Mouse (Mus musculus) bone marrow macrophage, adult 2 months (primary cell): ENCODE measurements at regions not wholly inside any gene's neighbourhood (a gene's known extent, or its start where the extent isn't known, plus 50 kb on each side); places are given as distances from the start of the nearest gene placed in this dataset.

Source experiments
- CTCF ChIP-seq: IDR thresholded peaks from 2 replicates; pipeline ENCODE4 v1.5.1; 2012; ENCODE audit warnings: low read depth, mild to moderate bottlenecking, low read length, moderate library complexity
- POLR2A ChIP-seq: IDR thresholded peaks from 2 replicates; pipeline ENCODE4 v1.6.1; 2012; ENCODE audit warnings: mild to moderate bottlenecking, low read depth, low read length, borderline replicate concordance

GRCm38 (mm10) chr10:23478902-23479301 lies 128.3 kb upstream of the Eya4 start:
- no peak for TF ChIP-seq CTCF
- TF ChIP-seq POLR2A, result no peak
